Comparison of ENCODE assay signal across 20 mouse cellular contexts in the genomic region with DNA sequence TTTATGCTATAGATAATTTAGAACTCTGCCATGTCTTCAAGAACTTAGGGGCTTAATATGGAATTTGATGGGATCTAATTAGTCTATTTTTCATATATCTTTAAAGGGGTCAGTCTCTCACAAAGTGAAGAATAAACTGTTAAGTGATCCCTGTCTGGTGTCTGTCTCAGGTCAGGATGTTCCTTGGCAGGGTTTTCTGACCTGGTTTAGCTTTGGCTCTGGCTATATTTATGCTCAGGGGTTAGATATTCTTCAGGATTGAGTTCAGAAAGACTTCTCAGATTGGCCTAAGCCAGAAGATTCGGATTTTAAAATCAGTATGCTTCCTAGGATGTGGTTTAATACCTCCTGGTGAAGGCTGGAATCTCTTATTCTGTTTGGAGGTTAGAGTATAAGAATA.
"Had no signal": no experiment of that assay in that cellular context is flagged by ENCODE, and none has a peak within 500 bp of the region (broad histone marks: within the 10 kb centered on the region; RNA-seq: fewer than 3 reads in every experiment).

No protein-coding gene starts in this region.

- H3K9ac ChIP-seq: lung, embryonic 14.5 days; midbrain, embryonic 12.5 days; neural tube, embryonic 13.5 days; neural tube, embryonic 15.5 days; stomach, embryonic 15.5 days had no signal

- H3K4me1 ChIP-seq: stomach, embryonic 15.5 days had no signal

- H3K9me3 ChIP-seq: midbrain, embryonic 10.5 days; midbrain, embryonic 12.5 days; neural tube, embryonic 13.5 days; neural tube, embryonic 15.5 days; stomach, embryonic 15.5 days had no signal

- H3K4me3 ChIP-seq: midbrain, embryonic 10.5 days; midbrain, embryonic 12.5 days; myocyte; neural tube, embryonic 13.5 days; neural tube, embryonic 15.5 days; stomach, embryonic 15.5 days had no signal

- H3K27ac ChIP-seq: midbrain, embryonic 10.5 days; midbrain, embryonic 12.5 days; neural tube, embryonic 13.5 days; neural tube, embryonic 15.5 days; stomach, embryonic 15.5 days; stomach, postnatal 0 days had no signal

- H3K4me2 ChIP-seq: lung, embryonic 14.5 days; midbrain, embryonic 12.5 days; neural tube, embryonic 13.5 days; neural tube, embryonic 15.5 days; stomach, embryonic 15.5 days had no signal

- DNase-seq: lung, adult 18-20 months; lung, embryonic 14.5 days; lung, postnatal 10 days; lung, postnatal 4 days; midbrain, embryonic 14.5 days; retina, postnatal 1 day; right cerebral cortex, adult 18-20 months; right cerebral cortex, postnatal 25 days; right cerebral cortex, postnatal 4 days; thymus, adult 2 months; thymus, postnatal 25 days; thymus, postnatal 4 days had no signal

- H3K27me3 ChIP-seq: midbrain, embryonic 12.5 days; neural tube, embryonic 13.5 days; neural tube, embryonic 15.5 days; stomach, embryonic 15.5 days had no signal

- H3K36me3 ChIP-seq: midbrain, embryonic 10.5 days; midbrain, embryonic 12.5 days; neural tube, embryonic 13.5 days; neural tube, embryonic 15.5 days; stomach, embryonic 15.5 days had no signal

- ATAC-seq: midbrain, embryonic 16.5 days had no signal
